Mouse (Mus musculus): Measurements from ENCODE around the gene Acap2. TPM values are rescaled to one million over a fixed set of nuclear protein-coding genes. Genes with fewer than 3 reads are reported as not detected.

The Acap2 gene
- polyA plus RNA-seq, 1 experiment, result 1.0 TPM

DNA sequence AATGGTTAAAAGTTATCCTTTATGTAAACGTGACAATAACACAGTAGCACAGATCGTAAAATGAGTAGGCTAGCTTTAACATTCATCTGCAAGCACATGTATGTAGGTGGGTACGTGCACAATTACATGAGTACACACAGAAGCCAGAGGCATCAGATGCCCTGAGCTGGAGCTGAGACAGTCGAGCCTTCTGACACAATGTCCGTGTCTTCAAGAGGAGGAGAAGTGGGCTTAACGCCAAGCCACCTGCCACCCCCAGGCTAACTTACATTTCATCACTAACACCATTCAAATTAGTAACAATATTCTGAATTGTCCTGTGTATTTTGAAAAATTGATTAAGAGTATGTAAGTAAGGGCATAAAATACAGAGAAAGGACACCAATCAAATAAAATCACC is 40.6 kb downstream of the Acap2 start:
- H3K9me3 ChIP-seq, result peaks cover 38% of the 10 kb centered on the region
- H3K4me3 ChIP-seq (replicated peaks), result no peak overlapping the region
- TF ChIP-seq FLI1 (IDR thresholded peaks at IDR 0.05; ENCODE audit: low read length), result no peak
- TF ChIP-seq GATA1 (IDR thresholded peaks at IDR 0.05; ENCODE audit: borderline replicate concordance, low read length), result no peak
- H3K4me1 ChIP-seq, result peaks cover 13% of the 10 kb centered on the region
- no peaks in the 10 kb centered on the region for H3K27me3 ChIP-seq (replicated peaks)
- H3K36me3 ChIP-seq (replicated peaks; ENCODE audit: low read length), result peaks cover 63% of the 10 kb centered on the region

DNA sequence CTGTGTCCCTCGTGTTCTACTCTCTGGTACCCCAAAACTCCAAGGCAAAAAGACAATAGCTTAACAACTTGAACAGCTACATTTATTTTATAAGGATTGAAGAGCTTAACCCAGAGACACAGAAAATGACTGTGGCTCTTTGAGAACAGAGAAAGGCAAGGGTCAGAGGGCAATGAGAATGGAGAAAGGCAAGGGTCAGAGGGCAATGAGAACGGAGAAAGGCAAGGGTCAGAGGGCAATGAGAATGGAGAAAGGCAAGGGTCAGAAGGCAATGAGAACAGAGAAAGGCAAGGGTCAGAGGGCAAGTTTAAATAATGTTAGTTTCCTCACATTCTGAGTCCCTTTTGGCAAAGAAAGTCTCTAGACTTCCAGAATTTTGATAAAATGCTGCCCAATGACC is 41.6 kb downstream of the Acap2 start:
- Histone ChIP-seq H3K9me3 (peaks cover 48% of the 10 kb centered on the region), H3K36me3 (replicated peaks; ENCODE audit: low read length) (peaks cover 73% of the 10 kb centered on the region), H3K4me1 (peaks cover 7% of the 10 kb centered on the region; the same call in 1 of the 2 replicates), H3K4me3 (replicated peaks) (no peak overlapping the region), H3K27me3 (replicated peaks) (no peaks in the 10 kb centered on the region)
- TF ChIP-seq FLI1 (IDR thresholded peaks at IDR 0.05; ENCODE audit: low read length) (no peak), GATA1 (IDR thresholded peaks at IDR 0.05; ENCODE audit: borderline replicate concordance, low read length) (no peak)

DNA sequence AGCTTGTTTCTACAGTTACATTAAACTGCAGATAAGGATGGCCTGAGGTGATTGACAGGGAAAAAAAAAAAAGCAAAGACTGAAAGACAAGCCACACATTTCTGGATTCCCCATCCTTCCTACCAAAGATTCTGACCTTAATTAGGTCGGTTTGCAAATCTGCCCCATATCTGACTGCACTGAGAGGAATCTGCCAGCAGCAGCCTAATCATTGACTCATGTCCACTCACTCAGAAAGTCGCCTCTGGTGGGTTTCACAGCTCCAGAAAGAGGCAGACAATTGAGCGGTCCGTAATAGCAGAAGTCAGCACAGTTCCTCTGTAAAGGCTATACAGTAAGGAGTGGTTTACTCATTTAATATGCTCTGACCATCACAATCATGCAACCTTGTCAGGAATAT is 51.2 kb downstream of the Acap2 start:
- 0 out of 2 replicates have a peak, but pooled peaks cover 4% of the 10 kb centered on the region for H3K4me1 ChIP-seq
- H3K4me3 ChIP-seq (replicated peaks), result no peak overlapping the region
- H3K9me3 ChIP-seq, result peaks cover 10% of the 10 kb centered on the region
- TF ChIP-seq GATA1 (IDR thresholded peaks at IDR 0.05; ENCODE audit: borderline replicate concordance, low read length) (no peak), FLI1 (IDR thresholded peaks at IDR 0.05; ENCODE audit: low read length) (no peak)
- no peaks in the 10 kb centered on the region for H3K27me3 ChIP-seq (replicated peaks)
- H3K36me3 ChIP-seq (replicated peaks; ENCODE audit: low read length), result peaks cover 81% of the 10 kb centered on the region

DNA sequence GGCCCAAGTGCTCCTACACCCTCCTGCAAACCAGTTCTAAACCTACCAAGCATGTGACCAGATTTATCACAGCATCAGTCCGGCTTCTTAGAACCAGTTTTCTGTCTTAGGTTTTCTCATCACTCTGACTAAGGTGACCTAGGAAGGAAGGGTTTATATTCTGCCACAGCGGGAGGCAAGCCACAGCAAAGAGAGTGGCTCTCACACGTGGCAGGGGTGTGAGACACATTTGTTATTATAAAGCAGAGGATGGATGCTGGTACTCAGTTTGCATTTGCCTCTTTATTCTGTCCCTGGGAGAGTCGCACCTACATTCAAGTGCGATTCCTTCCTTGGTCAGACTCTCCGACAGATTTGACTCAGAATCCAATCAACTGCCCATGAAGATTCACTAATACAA is 52.2 kb downstream of the Acap2 start:
- Histone ChIP-seq H3K4me3 (replicated peaks) (no peak overlapping the region), H3K36me3 (replicated peaks; ENCODE audit: low read length) (peaks cover 78% of the 10 kb centered on the region), H3K27me3 (replicated peaks) (no peaks in the 10 kb centered on the region), H3K9me3 (0 out of 2 replicates have a peak, but pooled peaks cover 2% of the 10 kb centered on the region), H3K4me1 (0 out of 2 replicates have a peak, but pooled peaks cover 4% of the 10 kb centered on the region)
- TF ChIP-seq FLI1 (IDR thresholded peaks at IDR 0.05; ENCODE audit: low read length) (no peak), GATA1 (IDR thresholded peaks at IDR 0.05; ENCODE audit: borderline replicate concordance, low read length) (no peak)

DNA sequence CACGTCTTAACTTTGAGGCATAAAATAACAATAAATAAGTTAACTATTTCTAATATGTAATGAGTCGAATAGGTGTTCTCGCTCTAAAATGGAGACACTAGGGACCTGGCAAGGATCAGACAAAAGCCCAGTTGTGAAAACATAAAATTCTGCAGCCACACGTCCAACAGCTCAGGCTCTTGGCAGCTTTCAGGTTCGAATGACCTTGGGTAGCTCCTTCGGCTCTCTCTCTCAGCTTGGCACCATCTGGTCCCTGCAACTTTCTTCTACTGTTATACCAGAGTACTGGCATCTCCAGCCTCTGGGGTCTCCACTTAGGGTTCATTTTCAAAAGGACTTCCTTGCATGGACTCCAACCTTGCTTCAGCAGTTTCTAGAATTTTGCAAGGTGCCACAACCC is 53.3 kb downstream of the Acap2 start:
- H3K4me3 ChIP-seq (replicated peaks), result no peak overlapping the region
- peaks cover 70% of the 10 kb centered on the region for H3K36me3 ChIP-seq (replicated peaks; ENCODE audit: low read length)
- no peak for TF ChIP-seq GATA1 (IDR thresholded peaks at IDR 0.05; ENCODE audit: borderline replicate concordance, low read length)
- H3K4me1 ChIP-seq, result no peaks in the 10 kb centered on the region
- H3K27me3 ChIP-seq (replicated peaks), result no peaks in the 10 kb centered on the region
- no peaks in the 10 kb centered on the region for H3K9me3 ChIP-seq

DNA sequence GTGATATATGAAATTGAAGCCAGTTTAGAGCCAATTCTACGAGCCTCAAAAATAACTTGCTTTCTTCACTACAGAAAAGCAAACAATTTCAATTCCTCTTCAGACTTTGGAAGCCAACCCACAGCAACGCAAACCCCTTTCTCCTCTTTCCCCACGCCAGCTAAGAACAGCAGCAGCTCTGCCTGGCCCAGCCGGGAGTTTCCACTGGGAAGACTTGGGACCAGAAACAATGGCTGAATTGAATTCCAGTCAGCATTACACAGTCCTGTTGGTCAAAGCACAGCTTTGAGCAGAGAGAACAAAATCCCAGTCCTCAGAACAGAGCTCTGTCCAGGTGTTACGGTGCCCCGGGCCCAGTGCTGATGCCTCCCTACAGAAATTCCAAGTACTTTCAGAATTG is 59.1 kb downstream of the Acap2 start:
- no peak overlapping the region for H3K4me3 ChIP-seq (replicated peaks)
- H3K27me3 ChIP-seq (replicated peaks), result no peaks in the 10 kb centered on the region
- no peaks in the 10 kb centered on the region for H3K9me3 ChIP-seq
- peaks cover 4% of the 10 kb centered on the region for H3K4me1 ChIP-seq
- H3K36me3 ChIP-seq (replicated peaks; ENCODE audit: low read length), result peaks cover 73% of the 10 kb centered on the region
- TF ChIP-seq FLI1 (IDR thresholded peaks at IDR 0.05; ENCODE audit: low read length) (no peak), GATA1 (IDR thresholded peaks at IDR 0.05; ENCODE audit: borderline replicate concordance, low read length) (no peak)

DNA sequence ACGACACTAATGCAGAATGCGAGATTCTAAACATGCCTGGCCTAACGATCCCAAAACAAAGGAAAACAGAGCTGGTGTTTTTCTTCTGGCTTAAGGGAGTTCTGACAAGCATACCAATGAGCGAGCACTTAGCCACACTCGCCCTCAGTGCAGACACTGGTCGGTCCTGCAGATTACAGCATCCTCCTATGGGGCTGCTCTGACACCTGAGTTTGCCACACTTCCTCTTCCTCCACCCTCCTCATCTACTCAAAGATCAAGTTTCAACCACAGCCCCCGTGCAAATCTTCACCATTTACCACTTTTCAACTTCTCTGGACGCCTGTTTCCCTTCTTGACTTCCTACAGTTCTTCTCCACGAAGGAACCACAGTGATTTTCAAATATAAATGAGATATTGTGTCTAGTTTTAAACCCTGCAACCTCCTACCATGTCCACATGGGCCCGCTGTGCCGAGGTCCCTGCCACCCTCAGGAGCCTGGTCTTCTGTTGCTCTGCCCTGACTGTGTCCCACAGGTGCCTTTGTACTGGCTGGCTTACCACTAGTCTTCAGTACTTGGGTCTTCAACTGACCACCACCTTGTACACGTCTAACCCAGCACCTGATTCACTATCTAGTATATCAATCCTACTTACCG is 64.3 kb downstream of the Acap2 start:
- H3K4me3 ChIP-seq (replicated peaks), result no peak overlapping the region
- no peaks in the 10 kb centered on the region for H3K9me3 ChIP-seq
- TF ChIP-seq FLI1 (IDR thresholded peaks at IDR 0.05; ENCODE audit: low read length), result no peak
- H3K36me3 ChIP-seq (replicated peaks; ENCODE audit: low read length), result peaks cover 89% of the 10 kb centered on the region
- H3K4me1 ChIP-seq, result peaks cover 10% of the 10 kb centered on the region
- no peaks in the 10 kb centered on the region for H3K27me3 ChIP-seq (replicated peaks)

DNA sequence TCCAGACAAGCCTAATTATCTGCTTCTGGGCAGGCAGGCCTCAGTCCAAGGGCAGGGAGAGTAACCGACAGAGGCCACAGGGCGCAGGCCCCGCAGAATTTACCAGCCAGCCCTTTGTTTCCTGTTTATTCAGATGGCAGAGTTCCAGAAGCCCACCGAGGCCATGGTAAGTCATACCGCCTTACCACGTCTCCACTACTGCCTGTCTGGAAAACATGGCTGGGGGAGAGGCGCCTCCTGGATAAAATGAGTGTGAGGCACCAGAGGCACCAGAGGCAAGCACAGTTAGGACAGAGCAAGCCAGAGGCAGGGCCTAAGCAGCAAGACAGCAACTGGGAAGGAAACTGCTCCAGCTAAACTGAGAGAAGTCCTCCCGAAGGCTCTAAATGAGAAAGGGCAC is 65.5 kb downstream of the Acap2 start:
- no peaks in the 10 kb centered on the region for H3K27me3 ChIP-seq (replicated peaks)
- no peaks in the 10 kb centered on the region for H3K9me3 ChIP-seq
- H3K36me3 ChIP-seq (replicated peaks; ENCODE audit: low read length), result peaks cover 92% of the 10 kb centered on the region
- H3K4me1 ChIP-seq, result peaks cover 10% of the 10 kb centered on the region
- no peak for TF ChIP-seq FLI1 (IDR thresholded peaks at IDR 0.05; ENCODE audit: low read length)
- no peak for TF ChIP-seq GATA1 (IDR thresholded peaks at IDR 0.05; ENCODE audit: borderline replicate concordance, low read length)
- H3K4me3 ChIP-seq (replicated peaks), result no peak overlapping the region

DNA sequence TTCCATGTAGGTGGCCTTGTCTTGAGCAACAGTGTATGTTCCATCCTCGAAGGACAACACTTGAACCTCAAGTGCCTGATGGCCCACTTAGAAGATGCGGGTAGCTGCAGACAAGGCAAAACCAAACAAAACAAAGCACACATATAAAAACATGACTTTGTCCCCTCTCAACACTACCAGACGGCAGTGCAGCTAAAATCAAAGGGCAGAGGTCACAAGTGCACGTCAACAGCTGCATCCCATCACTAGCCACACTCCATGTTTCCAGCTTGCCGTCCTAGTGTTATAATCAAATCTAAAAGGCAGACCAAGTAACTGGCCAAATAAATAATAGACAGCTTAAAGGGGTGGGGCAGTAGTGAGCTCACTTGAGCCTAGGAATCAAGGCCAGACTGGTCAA is 69.5 kb downstream of the Acap2 start:
- Histone ChIP-seq H3K27me3 (replicated peaks) (no peaks in the 10 kb centered on the region), H3K9me3 (no peaks in the 10 kb centered on the region), H3K4me3 (replicated peaks) (no peak overlapping the region), H3K36me3 (replicated peaks; ENCODE audit: low read length) (peaks cover 94% of the 10 kb centered on the region), H3K4me1 (peaks cover 3% of the 10 kb centered on the region; the same call in 1 of the 2 replicates)
- TF ChIP-seq FLI1 (IDR thresholded peaks at IDR 0.05; ENCODE audit: low read length) (no peak), GATA1 (IDR thresholded peaks at IDR 0.05; ENCODE audit: borderline replicate concordance, low read length) (no peak)

DNA sequence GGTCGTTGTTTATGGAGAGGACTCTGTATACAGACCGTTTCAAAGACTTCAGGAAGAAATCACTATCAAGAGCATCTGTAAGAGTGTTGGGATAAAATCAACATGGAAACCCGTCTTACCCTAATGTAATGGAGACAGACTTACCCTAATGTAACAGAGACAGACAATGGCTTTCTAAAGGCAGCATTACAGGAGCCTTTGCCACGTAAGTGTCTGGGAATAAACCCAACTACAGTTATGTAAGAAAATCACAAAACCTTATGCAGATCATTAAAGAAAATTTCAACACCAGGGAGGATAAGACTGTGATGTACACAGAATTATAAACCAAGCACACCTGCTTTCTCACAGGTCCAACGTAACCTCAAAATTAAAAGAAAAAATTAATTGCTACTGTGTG is 72.9 kb downstream of the Acap2 start:
- no peak overlapping the region for H3K4me3 ChIP-seq (replicated peaks)
- H3K27me3 ChIP-seq (replicated peaks), result no peaks in the 10 kb centered on the region
- H3K9me3 ChIP-seq, result no peaks in the 10 kb centered on the region
- peaks cover 96% of the 10 kb centered on the region for H3K36me3 ChIP-seq (replicated peaks; ENCODE audit: low read length)
- no peaks in the 10 kb centered on the region for H3K4me1 ChIP-seq
- TF ChIP-seq FLI1 (IDR thresholded peaks at IDR 0.05; ENCODE audit: low read length) (no peak), GATA1 (IDR thresholded peaks at IDR 0.05; ENCODE audit: borderline replicate concordance, low read length) (no peak)

DNA sequence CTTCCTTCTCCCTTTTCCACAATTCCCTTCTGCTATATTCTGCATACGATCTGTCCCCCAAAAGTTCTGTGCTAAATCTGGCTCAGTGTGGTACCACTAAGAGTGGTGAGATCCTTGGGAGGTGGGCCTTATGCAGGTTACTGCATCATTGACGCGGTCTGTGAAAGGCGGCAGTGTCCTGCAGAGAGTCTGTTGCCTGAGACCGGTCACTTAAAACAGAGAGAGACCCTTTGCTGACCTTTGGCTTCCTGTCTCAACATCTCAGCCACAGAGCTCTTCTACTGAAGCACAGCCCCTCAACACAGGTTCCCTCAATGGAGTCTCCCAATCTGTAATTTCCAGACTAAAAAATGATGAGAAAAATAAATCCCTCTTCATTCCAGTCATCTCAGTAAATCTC is 76.1 kb downstream of the Acap2 start:
- H3K4me1 ChIP-seq, result no peaks in the 10 kb centered on the region
- no peaks in the 10 kb centered on the region for H3K27me3 ChIP-seq (replicated peaks)
- peaks cover 97% of the 10 kb centered on the region for H3K36me3 ChIP-seq (replicated peaks; ENCODE audit: low read length)
- no peaks in the 10 kb centered on the region for H3K9me3 ChIP-seq
- no peak for TF ChIP-seq FLI1 (IDR thresholded peaks at IDR 0.05; ENCODE audit: low read length)
- no peak for TF ChIP-seq GATA1 (IDR thresholded peaks at IDR 0.05; ENCODE audit: borderline replicate concordance, low read length)
- no peak overlapping the region for H3K4me3 ChIP-seq (replicated peaks)

Data from megakaryocyte, embryonic 14.5 days (primary cell).